Mouse (Mus musculus): Measurements from ENCODE around the gene Sh2b3. TPM values are rescaled to one million over a fixed set of nuclear protein-coding genes. Genes with fewer than 3 reads are reported as not detected.

The Sh2b3 gene
- polyA plus RNA-seq, 1 experiment from 2014 or later: 10.5 TPM

DNA sequence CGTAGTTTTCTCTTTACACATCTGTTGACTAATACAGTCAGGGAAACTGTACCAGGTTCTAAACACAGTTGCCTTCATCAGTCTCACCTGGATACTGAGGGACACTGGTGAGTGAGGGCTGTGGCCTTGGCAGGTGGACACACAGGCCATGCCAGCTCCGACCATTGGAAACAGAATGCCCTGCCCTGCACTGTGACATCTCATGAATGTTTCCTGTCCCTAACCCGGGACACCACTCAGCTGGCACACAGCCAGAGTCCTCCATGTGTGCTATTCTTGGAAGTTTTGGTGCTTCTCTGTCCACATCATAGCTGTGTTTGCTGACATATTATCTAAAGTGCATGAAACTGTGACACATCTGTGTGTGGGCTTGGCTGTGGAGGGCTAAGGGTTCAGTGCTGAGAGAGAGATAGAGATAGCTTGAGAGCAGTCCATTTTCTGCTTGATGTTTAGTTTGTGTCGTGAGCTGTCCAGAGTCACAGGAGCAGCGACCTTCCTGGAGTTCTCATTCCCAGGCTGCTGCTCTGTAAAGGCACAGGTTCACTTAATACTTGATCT is 27.7 kb downstream of the Sh2b3 start:
- DNase-seq (ENCODE audit: low spot score) (no peak), ATAC-seq (ENCODE audit: insufficient read depth, low FRiP score, low TSS enrichment) (no peak)
- Histone ChIP-seq H3K9ac (ENCODE audit: low read length) (no peak overlapping the region), H3K4me1 (ENCODE audit: control insufficient read depth, insufficient read depth, low read length) (no peaks in the 10 kb centered on the region), H3K27ac (ENCODE audit: low read depth, low read length) (no peak overlapping the region), H3K9me3 (ENCODE audit: control insufficient read depth, low read length) (no peaks in the 10 kb centered on the region), H3K4me2 (ENCODE audit: low read depth) (no peak overlapping the region), H3K27me3 (ENCODE audit: control insufficient read depth, insufficient read depth, low read length) (no peaks in the 10 kb centered on the region), H3K36me3 (ENCODE audit: control insufficient read depth, insufficient read depth, low read length) (peaks cover 26% of the 10 kb centered on the region), H3K4me3 (ENCODE audit: low read depth, low read length) (no peak overlapping the region)
- 78% methylated on average over 5 of the region's 5 CpGs for WGBS

DNA sequence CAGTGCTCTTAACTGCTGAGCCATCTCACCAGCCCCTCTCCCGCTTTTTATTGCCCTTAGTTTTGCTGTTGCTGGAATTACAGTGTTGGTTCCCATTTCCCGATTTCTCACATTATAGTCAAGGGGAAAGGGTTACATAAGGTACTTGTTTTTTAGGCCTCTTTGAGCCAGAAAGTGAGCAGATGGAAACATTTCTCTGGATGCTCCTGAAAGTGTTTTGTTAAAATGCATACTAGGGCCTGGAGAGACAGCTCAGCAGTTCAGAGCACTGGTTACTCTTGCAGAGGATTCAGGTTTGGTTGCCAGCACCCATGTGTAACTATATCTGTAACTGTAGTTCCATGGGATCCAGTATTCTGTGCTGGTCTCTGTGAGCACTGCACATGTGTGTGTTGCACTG is 29.2 kb downstream of the Sh2b3 start:
- H3K9me3 ChIP-seq (ENCODE audit: control insufficient read depth, low read length): no peaks in the 10 kb centered on the region
- no peak overlapping the region for H3K9ac ChIP-seq (ENCODE audit: low read length)
- H3K36me3 ChIP-seq (ENCODE audit: control insufficient read depth, insufficient read depth, low read length): peaks cover 22% of the 10 kb centered on the region
- no peak for ATAC-seq (ENCODE audit: insufficient read depth, low FRiP score, low TSS enrichment)
- no peak overlapping the region for H3K27ac ChIP-seq (ENCODE audit: low read depth, low read length)
- no peak overlapping the region for H3K4me2 ChIP-seq (ENCODE audit: low read depth)
- H3K4me1 ChIP-seq (ENCODE audit: control insufficient read depth, insufficient read depth, low read length): no peaks in the 10 kb centered on the region
- WGBS: 91% methylated on average over 2 of the region's 2 CpGs
- no peaks in the 10 kb centered on the region for H3K27me3 ChIP-seq (ENCODE audit: control insufficient read depth, insufficient read depth, low read length)
- no peak for DNase-seq (ENCODE audit: low spot score)
- H3K4me3 ChIP-seq (ENCODE audit: low read depth, low read length): no peak overlapping the region

DNA sequence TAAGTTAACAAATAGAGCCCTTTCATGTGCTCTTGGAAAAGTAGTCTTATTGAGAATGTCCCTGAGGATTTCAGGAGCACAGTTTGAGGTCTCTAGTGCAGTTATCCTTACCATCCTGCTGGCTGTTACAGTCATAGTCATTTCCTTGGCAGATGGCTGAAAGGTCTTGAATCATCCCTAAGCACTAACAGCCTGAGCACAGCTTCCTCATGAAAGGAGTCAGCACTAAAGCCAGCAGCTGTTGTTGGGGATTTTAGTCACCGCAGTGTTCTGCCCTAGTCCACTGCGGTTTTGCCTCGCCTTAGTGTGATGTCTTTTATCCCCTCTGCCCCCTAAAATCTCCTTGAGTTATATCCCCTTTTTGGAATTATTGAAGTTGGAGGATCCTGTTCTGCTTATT is 30.3 kb downstream of the Sh2b3 start:
- Histone ChIP-seq H3K9ac (ENCODE audit: low read length) (no peak overlapping the region), H3K4me2 (ENCODE audit: low read depth) (no peak overlapping the region), H3K27ac (ENCODE audit: low read depth, low read length) (0 out of 2 replicates have a peak overlapping the region, but pooled peaks have one; percentile 27), H3K4me1 (ENCODE audit: control insufficient read depth, insufficient read depth, low read length) (no peaks in the 10 kb centered on the region), H3K36me3 (ENCODE audit: control insufficient read depth, insufficient read depth, low read length) (peaks cover 19% of the 10 kb centered on the region), H3K27me3 (ENCODE audit: control insufficient read depth, insufficient read depth, low read length) (no peaks in the 10 kb centered on the region), H3K4me3 (ENCODE audit: low read depth, low read length) (no peak overlapping the region), H3K9me3 (ENCODE audit: control insufficient read depth, low read length) (no peaks in the 10 kb centered on the region)
- DNase-seq (ENCODE audit: low spot score): no peak
- ATAC-seq (ENCODE audit: insufficient read depth, low FRiP score, low TSS enrichment): no peak
- 82% methylated on average over 3 of the region's 3 CpGs for WGBS

DNA sequence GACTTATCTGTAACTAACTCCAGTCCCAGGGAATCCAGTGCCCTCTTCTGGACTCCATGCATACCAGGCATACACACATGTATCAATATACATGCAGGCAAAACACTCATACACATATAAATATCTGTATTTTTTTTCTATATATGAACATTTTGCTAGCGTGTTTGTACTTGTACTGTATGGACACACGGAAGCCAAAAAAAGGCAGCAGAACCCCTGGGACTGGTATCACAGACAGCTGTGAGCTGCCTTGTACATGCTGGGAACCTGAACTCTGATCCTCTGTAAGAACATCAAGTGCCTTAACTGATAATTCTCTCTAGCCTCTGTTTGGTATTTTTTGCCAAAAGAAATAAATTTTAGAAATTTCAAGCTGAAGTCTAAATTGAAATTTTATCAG is 39.0 kb downstream of the Sh2b3 start:
- ATAC-seq (ENCODE audit: insufficient read depth, low FRiP score, low TSS enrichment): no peak
- no peak overlapping the region for H3K27ac ChIP-seq (ENCODE audit: low read depth, low read length)
- no peaks in the 10 kb centered on the region for H3K9me3 ChIP-seq (ENCODE audit: control insufficient read depth, low read length)
- DNase-seq (ENCODE audit: low spot score): no peak
- no peaks in the 10 kb centered on the region for H3K4me1 ChIP-seq (ENCODE audit: control insufficient read depth, insufficient read depth, low read length)
- no peak overlapping the region for H3K4me2 ChIP-seq (ENCODE audit: low read depth)
- no peaks in the 10 kb centered on the region for H3K27me3 ChIP-seq (ENCODE audit: control insufficient read depth, insufficient read depth, low read length)
- H3K36me3 ChIP-seq (ENCODE audit: control insufficient read depth, insufficient read depth, low read length): peaks cover 15% of the 10 kb centered on the region
- H3K4me3 ChIP-seq (ENCODE audit: low read depth, low read length): no peak overlapping the region
- H3K9ac ChIP-seq (ENCODE audit: low read length): no peak overlapping the region
- 96% methylated on average over 2 of the region's 2 CpGs for WGBS

- no peaks in the 10 kb centered on the region for H3K4me1 ChIP-seq (ENCODE audit: control insufficient read depth, insufficient read depth, low read length)
- DNase-seq (ENCODE audit: low spot score) (no peak), ATAC-seq (ENCODE audit: insufficient read depth, low FRiP score, low TSS enrichment) (no peak)
Measured at GRCm38 (mm10) chr5:121795800-121796199, 41.6 kb downstream of the Sh2b3 start.

GRCm38 (mm10) chr5:121791026-121791425 is 46.4 kb downstream of the Sh2b3 start:
- H3K27me3 ChIP-seq (ENCODE audit: control insufficient read depth, insufficient read depth, low read length): no peaks in the 10 kb centered on the region
- H3K9me3 ChIP-seq (ENCODE audit: control insufficient read depth, low read length): no peaks in the 10 kb centered on the region
- H3K4me3 ChIP-seq (ENCODE audit: low read depth, low read length): no peak overlapping the region
- no peak overlapping the region for H3K4me2 ChIP-seq (ENCODE audit: low read depth)
- no peak overlapping the region for H3K9ac ChIP-seq (ENCODE audit: low read length)
- peaks cover 15% of the 10 kb centered on the region for H3K36me3 ChIP-seq (ENCODE audit: control insufficient read depth, insufficient read depth, low read length)
- WGBS: 91% methylated on average over 5 of the region's 5 CpGs
- H3K27ac ChIP-seq (ENCODE audit: low read depth, low read length): no peak overlapping the region
- DNase-seq (ENCODE audit: low spot score) (no peak), ATAC-seq (ENCODE audit: insufficient read depth, low FRiP score, low TSS enrichment) (no peak)
- H3K4me1 ChIP-seq (ENCODE audit: control insufficient read depth, insufficient read depth, low read length): no peaks in the 10 kb centered on the region

More at GRCm38 (mm10) chr5:121795800-121796199, 41.6 kb downstream of the Sh2b3 start:
- Histone ChIP-seq H3K36me3 (ENCODE audit: control insufficient read depth, insufficient read depth, low read length) (peaks cover 12% of the 10 kb centered on the region), H3K27me3 (ENCODE audit: control insufficient read depth, insufficient read depth, low read length) (no peaks in the 10 kb centered on the region), H3K9ac (ENCODE audit: low read length) (no peak overlapping the region), H3K4me2 (ENCODE audit: low read depth) (no peak overlapping the region), H3K9me3 (ENCODE audit: control insufficient read depth, low read length) (no peaks in the 10 kb centered on the region), H3K27ac (ENCODE audit: low read depth, low read length) (no peak overlapping the region), H3K4me3 (ENCODE audit: low read depth, low read length) (no peak overlapping the region)
- WGBS: 88% methylated on average over 3 of the region's 3 CpGs

DNA sequence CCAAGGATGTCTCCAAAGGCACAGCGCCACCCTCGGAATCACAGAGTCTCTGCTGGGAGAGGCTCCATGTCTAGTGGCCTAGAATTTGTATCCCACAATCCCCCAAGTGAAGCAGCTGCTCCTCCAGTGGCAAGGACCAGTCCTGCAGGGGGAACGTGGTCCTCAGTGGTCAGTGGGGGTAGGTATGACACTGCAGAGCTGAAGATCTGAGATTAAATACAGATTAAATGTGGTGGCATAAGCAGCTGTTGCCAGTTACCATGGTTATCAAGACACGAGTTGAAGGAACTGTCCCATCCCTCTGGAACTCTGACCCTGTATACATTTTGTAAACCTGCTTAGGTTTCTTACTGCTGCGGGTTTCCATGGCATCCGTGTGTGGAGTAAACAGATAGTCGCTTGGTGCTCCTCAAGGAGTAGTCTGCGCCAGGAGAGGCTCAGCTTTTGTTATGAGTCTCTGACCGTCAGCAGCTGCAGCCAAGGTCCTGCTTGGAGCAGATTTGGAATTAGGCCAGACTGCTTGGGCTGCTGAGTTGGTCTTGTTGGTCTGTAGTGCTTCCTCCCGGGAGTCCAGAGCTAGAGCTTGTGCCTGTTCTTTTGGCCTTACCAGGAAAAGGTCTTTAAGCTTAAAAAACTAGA is 53.5 kb downstream of the Sh2b3 start:
- peak; percentile 14 for DNase-seq (ENCODE audit: low spot score)
- H3K4me3 ChIP-seq (ENCODE audit: low read depth, low read length): no peak overlapping the region
- ATAC-seq (ENCODE audit: insufficient read depth, low FRiP score, low TSS enrichment): no peak
- H3K36me3 ChIP-seq (ENCODE audit: control insufficient read depth, insufficient read depth, low read length): peaks cover 8% of the 10 kb centered on the region; the same call in 1 of the 2 replicates
- H3K27me3 ChIP-seq (ENCODE audit: control insufficient read depth, insufficient read depth, low read length): no peaks in the 10 kb centered on the region
- whole genome bisulfite sequencing: 90% methylated on average over 10 of the region's 10 CpGs
- no peak overlapping the region for H3K9ac ChIP-seq (ENCODE audit: low read length)
- no peaks in the 10 kb centered on the region for H3K4me1 ChIP-seq (ENCODE audit: control insufficient read depth, insufficient read depth, low read length)
- H3K27ac ChIP-seq (ENCODE audit: low read depth, low read length): no peak overlapping the region
- no peaks in the 10 kb centered on the region for H3K9me3 ChIP-seq (ENCODE audit: control insufficient read depth, low read length)
- no peak overlapping the region for H3K4me2 ChIP-seq (ENCODE audit: low read depth)

GRCm38 (mm10) chr5:121782467-121782866 is 55.0 kb downstream of the Sh2b3 start:
- WGBS: 73% methylated on average over 4 of the region's 4 CpGs
- Histone ChIP-seq H3K4me3 (ENCODE audit: low read depth, low read length) (no peak overlapping the region), H3K4me2 (ENCODE audit: low read depth) (no peak overlapping the region), H3K27ac (ENCODE audit: low read depth, low read length) (no peak overlapping the region), H3K9me3 (ENCODE audit: control insufficient read depth, low read length) (no peaks in the 10 kb centered on the region), H3K4me1 (ENCODE audit: control insufficient read depth, insufficient read depth, low read length) (no peaks in the 10 kb centered on the region), H3K9ac (ENCODE audit: low read length) (no peak overlapping the region), H3K36me3 (ENCODE audit: control insufficient read depth, insufficient read depth, low read length) (peaks cover 10% of the 10 kb centered on the region; the same call in 1 of the 2 replicates), H3K27me3 (ENCODE audit: control insufficient read depth, insufficient read depth, low read length) (no peaks in the 10 kb centered on the region)
- no peak for DNase-seq (ENCODE audit: low spot score)
- no peak for ATAC-seq (ENCODE audit: insufficient read depth, low FRiP score, low TSS enrichment)

GRCm38 (mm10) chr5:121780180-121780579 is 57.3 kb downstream of the Sh2b3 start:
- H3K4me1 ChIP-seq (ENCODE audit: control insufficient read depth, insufficient read depth, low read length): no peaks in the 10 kb centered on the region
- WGBS: 85% methylated on average over 5 of the region's 5 CpGs

More at GRCm38 (mm10) chr5:121780180-121780579, 57.3 kb downstream of the Sh2b3 start:
- Histone ChIP-seq H3K9ac (ENCODE audit: low read length) (no peak overlapping the region), H3K27me3 (ENCODE audit: control insufficient read depth, insufficient read depth, low read length) (no peaks in the 10 kb centered on the region), H3K27ac (ENCODE audit: low read depth, low read length) (no peak overlapping the region), H3K4me2 (ENCODE audit: low read depth) (no peak overlapping the region), H3K36me3 (ENCODE audit: control insufficient read depth, insufficient read depth, low read length) (peaks cover 8% of the 10 kb centered on the region), H3K9me3 (ENCODE audit: control insufficient read depth, low read length) (no peaks in the 10 kb centered on the region), H3K4me3 (ENCODE audit: low read depth, low read length) (no peak overlapping the region)
- DNase-seq (ENCODE audit: low spot score) (no peak), ATAC-seq (ENCODE audit: insufficient read depth, low FRiP score, low TSS enrichment) (no peak)

Data from neural tube, embryonic 11.5 days (tissue).